Mouse (Mus musculus) T-helper 1 cell (primary cell): ENCODE measurements around the gene Elob.

Experiments
- in situ Hi-C: fragments of 300-600 bp; cut with MboI, MseI; formaldehyde crosslinking; loops from one replicate; pipeline ENCODE4 v1.15.1; 2025; ENCODE audit warnings: high pct_unique_total_duplicates

Gene Elob

GRCm38 (mm10) chr17:23825591-23825990 is 3.3 kb downstream of the Elob start:
- in situ Hi-C loops, result loop anchor here (10.0 kb wide), 1 partner anchor 51 kb away; the partner anchor contains the start of gene Flywch1

- in situ Hi-C loops, result loop anchor here (10.0 kb wide), 1 partner anchor 49 kb away; the partner anchor contains the start of gene Flywch1
These were observed 5.3 kb downstream of the Elob start for GRCm38 (mm10) chr17:23823614-23824013.

- in situ Hi-C loops, result loop anchor here (10.0 kb wide), 1 partner anchor 48 kb away; the partner anchor contains the start of gene Flywch1
These were observed 5.9 kb downstream of the Elob start for GRCm38 (mm10) chr17:23823018-23823417.

GRCm38 (mm10) chr17:23822094-23822493 is 6.8 kb downstream of the Elob start:
- in situ Hi-C loops, result loop anchor here (10.0 kb wide), 1 partner anchor 47 kb away; the partner anchor contains the start of gene Flywch1

- in situ Hi-C loops, result loop anchor here (10.0 kb wide), 1 partner anchor 46 kb away; the partner anchor contains the start of gene Flywch1
These were observed 8.2 kb downstream of the Elob start for GRCm38 (mm10) chr17:23820731-23821130.

- in situ Hi-C loops, result no loop called here
These were observed 9.7 kb downstream of the Elob start for GRCm38 (mm10) chr17:23819235-23819634.

- in situ Hi-C loops, result no loop called here
These were observed 10.4 kb downstream of the Elob start for GRCm38 (mm10) chr17:23818579-23818978.

GRCm38 (mm10) chr17:23815641-23816040 is 13.3 kb downstream of the Elob start:
- in situ Hi-C loops, result no loop called here

GRCm38 (mm10) chr17:23807918-23808317 is 21.0 kb downstream of the Elob start:
- in situ Hi-C loops, result no loop called here

GRCm38 (mm10) chr17:23806867-23807266 is 22.1 kb downstream of the Elob start:
- in situ Hi-C loops, result no loop called here

- in situ Hi-C loops, result no loop called here
These were observed 24.4 kb downstream of the Elob start for GRCm38 (mm10) chr17:23804426-23805085.

GRCm38 (mm10) chr17:23803366-23804041 is 25.4 kb downstream of the Elob start:
- in situ Hi-C loops, result no loop called here

- in situ Hi-C loops, result no loop called here
These were observed 26.1 kb downstream of the Elob start for GRCm38 (mm10) chr17:23802746-23803365.

GRCm38 (mm10) chr17:23801627-23802026 is 27.3 kb downstream of the Elob start:
- in situ Hi-C loops, result no loop called here

GRCm38 (mm10) chr17:23797316-23797715 is 31.6 kb downstream of the Elob start:
- in situ Hi-C loops, result no loop called here

- in situ Hi-C loops, result no loop called here
These were observed 33.6 kb downstream of the Elob start for GRCm38 (mm10) chr17:23795323-23795722.

GRCm38 (mm10) chr17:23791079-23791357 is 37.9 kb downstream of the Elob start:
- in situ Hi-C loops, result no loop called here

- in situ Hi-C loops, result no loop called here
These were observed 38.5 kb downstream of the Elob start, which contains the start of gene Srrm2 for GRCm38 (mm10) chr17:23790269-23791078. Gene Srrm2, plus strand, starts transcription at chr17:23790532.

- in situ Hi-C loops, result no loop called here
These were observed 39.1 kb downstream of the Elob start for GRCm38 (mm10) chr17:23789749-23790268.

- in situ Hi-C loops, result no loop called here
These were observed 40.0 kb downstream of the Elob start for GRCm38 (mm10) chr17:23788973-23789372.

- in situ Hi-C loops, result no loop called here
These were observed 42.4 kb downstream of the Elob start for GRCm38 (mm10) chr17:23786510-23786931.
